Mouse (Mus musculus) embryonic stem cell, embryonic (primary cell): ENCODE measurements around the gene Slc9a1.

ENCODE experiments used
- CTCF ChIA-PET, 4 experiments: fragments of 300-600 bp in 2 of 4; fragments of 350-600 bp in 2 of 4; sonication (Branson Sonifier 250); formaldehyde crosslinking; loops; one replicate each; lab custom pipeline; 2022; ENCODE audit warnings: inconsistent platforms in 2 of 4; lab: Charles Lee
- POLR2A ChIA-PET, 4 experiments: fragments of 300-600 bp in 2 of 4; fragments of 350-600 bp in 2 of 4; sonication (Branson Sonifier 250); formaldehyde crosslinking; loops; one replicate each; lab custom pipeline; 2022; ENCODE audit warnings: antibody characterized with exemption in 4 of 4, inconsistent platforms in 1 of 4; lab: Charles Lee

Gene Slc9a1

GRCm38 (mm10) chr4:133449726-133450125, 80.2 kb downstream of the Slc9a1 start:
- POLR2A ChIA-PET = interaction anchor here (0.6 to 7.0 kb wide), 25 partner anchors 9 to 441 kb away, joined by 3 to 53 read pairs (median 5); partner anchors contain the start of genes Tent5b (in 2 of the 4), Wdtc1 (in 2 of the 4) and Slc9a1 (in 1 of the 4)

GRCm38 (mm10) chr4:133451536-133451935, 82.0 kb downstream of the Slc9a1 start:
- POLR2A ChIA-PET = interaction anchor here in 3 of 4 experiments (0.7 to 7.0 kb wide), 15 partner anchors 13 to 442 kb away, joined by 3 to 53 read pairs (median 3); partner anchors contain the start of genes Slc9a1 (in 1 of the 3) and Wdtc1 (in 1 of the 3)
- CTCF ChIA-PET = interaction anchor here (0.6 to 8.6 kb wide), 60 partner anchors 9 to 404 kb away, joined by 3 to 159 read pairs (median 4); partner anchors contain the start of genes Tent5b (in 2 of the 4), Kdf1 (in 1 of the 4) and Zdhhc18 (in 1 of the 4)

More at GRCm38 (mm10) chr4:133449726-133450125, 80.2 kb downstream of the Slc9a1 start:
- CTCF ChIA-PET = interaction anchor here (0.5 to 8.6 kb wide), 54 partner anchors 9 to 1146 kb away, joined by 3 to 159 read pairs (median 4); partner anchors contain the start of genes Tent5b (in 2 of the 4), Trnp1 (in 1 of the 4) and Wdtc1 (in 1 of the 4)

- POLR2A ChIA-PET = interaction anchor here in 2 of 4 experiments (0.6 to 7.0 kb wide), 9 partner anchors 9 to 532 kb away, joined by 3 to 53 read pairs (median 3); no protein-coding TSS in a partner anchor
- CTCF ChIA-PET = interaction anchor here (0.6 to 8.6 kb wide), 20 partner anchors 9 to 150 kb away, joined by 3 to 159 read pairs (median 6); partner anchors contain the start of gene Tent5b (in 1 of the 4)
These were observed 82.9 kb downstream of the Slc9a1 start for GRCm38 (mm10) chr4:133452433-133452832.

- CTCF ChIA-PET = interaction anchor here in 3 of 4 experiments (0.5 to 1.7 kb wide), 6 partner anchors 9 to 325 kb away, joined by 3 to 7 read pairs (median 3); partner anchors contain the start of gene Tent5b (in 1 of the 3)
- POLR2A ChIA-PET = interaction anchor here in 3 of 4 experiments (0.6 to 1.7 kb wide), 7 partner anchors 9 to 421 kb away, joined by 3 to 6 read pairs (median 4); no protein-coding TSS in a partner anchor
These were observed 88.5 kb downstream of the Slc9a1 start for GRCm38 (mm10) chr4:133458044-133458443.

GRCm38 (mm10) chr4:133460006-133460405, 90.5 kb downstream of the Slc9a1 start:
- ChIA-PET POLR2A (interaction anchor here in 1 of 4 experiments (1.0 kb wide), 1 partner anchor 88 kb away, joined by 4 read pairs; no protein-coding TSS in a partner anchor), CTCF (interaction anchor here (0.5 to 5.5 kb wide), 11 partner anchors 8 to 178 kb away, joined by 3 to 32 read pairs (median 4); partner anchors contain the start of gene Tent5b (in 2 of the 4))

- CTCF ChIA-PET = interaction anchor here (0.5 to 5.5 kb wide), 19 partner anchors 8 to 194 kb away, joined by 3 to 32 read pairs (median 3); partner anchors contain the start of gene Tent5b (in 2 of the 4)
- POLR2A ChIA-PET = interaction anchor here in 2 of 4 experiments (0.6 to 1.5 kb wide), 7 partner anchors 9 to 433 kb away, joined by 3 to 5 read pairs (median 4); partner anchors contain the start of genes Tent5b (in 1 of the 2) and Wdtc1 (in 1 of the 2)
These were observed 91.4 kb downstream of the Slc9a1 start for GRCm38 (mm10) chr4:133460796-133461325.

- ChIA-PET CTCF (interaction anchor here (0.7 to 5.5 kb wide), 15 partner anchors 9 to 194 kb away, joined by 3 to 32 read pairs (median 3); partner anchors contain the start of gene Tent5b (in 1 of the 4)), POLR2A (interaction anchor here in 2 of 4 experiments (0.6 to 1.5 kb wide), 8 partner anchors 9 to 434 kb away, joined by 3 to 5 read pairs (median 4); partner anchors contain the start of genes Kdf1 (in 1 of the 2), Tent5b (in 1 of the 2) and Wdtc1 (in 1 of the 2))
These were observed 91.9 kb downstream of the Slc9a1 start for GRCm38 (mm10) chr4:133461362-133461761.

- POLR2A ChIA-PET = interaction anchor here (0.7 to 3.8 kb wide), 17 partner anchors 17 to 479 kb away, joined by 3 to 34 read pairs (median 4); partner anchors contain the start of genes Nudc (in 2 of the 4), Tent5b (in 2 of the 4), Wdtc1 (in 2 of the 4) and Slc9a1 (in 1 of the 4)
- CTCF ChIA-PET = interaction anchor here (0.5 to 5.5 kb wide), 13 partner anchors 10 to 493 kb away, joined by 3 to 32 read pairs (median 5); partner anchors contain the start of gene Tent5b (in 3 of the 4)
These were observed 93.7 kb downstream of the Slc9a1 start for GRCm38 (mm10) chr4:133463184-133463583.

GRCm38 (mm10) chr4:133468080-133468479, 98.6 kb downstream of the Slc9a1 start:
- ChIA-PET CTCF (interaction anchor here (0.6 to 2.5 kb wide), 10 partner anchors 12 to 182 kb away, joined by 3 to 25 read pairs (median 4); partner anchors contain the start of genes Tent5b (in 2 of the 4) and Zdhhc18 (in 1 of the 4)), POLR2A (interaction anchor here (0.6 to 2.9 kb wide), 21 partner anchors 9 to 436 kb away, joined by 3 to 30 read pairs (median 3); partner anchors contain the start of genes Tent5b (in 2 of the 4), Nudc (in 1 of the 4) and Wdtc1 (in 1 of the 4))

- ChIA-PET CTCF (interaction anchor here in 3 of 4 experiments (0.6 to 2.5 kb wide), 13 partner anchors 11 to 465 kb away, joined by 3 to 25 read pairs (median 4); partner anchors contain the start of gene Tent5b (in 2 of the 3)), POLR2A (interaction anchor here in 3 of 4 experiments (0.5 to 2.9 kb wide), 22 partner anchors 8 to 585 kb away, joined by 3 to 30 read pairs (median 4); partner anchors contain the start of genes Tent5b (in 2 of the 3), Nudc (in 1 of the 3), Trnp1 (in 1 of the 3) and Wdtc1 (in 1 of the 3))
These were observed 99.6 kb downstream of the Slc9a1 start for GRCm38 (mm10) chr4:133469122-133469521.

GRCm38 (mm10) chr4:133471135-133471821, 101.8 kb downstream of the Slc9a1 start:
- CTCF ChIA-PET = interaction anchor here in 3 of 4 experiments (0.6 to 2.0 kb wide), 6 partner anchors 8 to 179 kb away, joined by 3 to 7 read pairs (median 5); partner anchors contain the start of genes Tent5b (in 2 of the 3) and Zdhhc18 (in 1 of the 3)
- POLR2A ChIA-PET = interaction anchor here in 2 of 4 experiments (0.7 to 0.8 kb wide), 2 partner anchors 9 to 10 kb away, joined by 3 read pairs; partner anchors contain the start of gene Tent5b (in 1 of the 2)
